Mouse (Mus musculus) gastrocnemius, postnatal 36 days (tissue): Measurements from ENCODE around the gene Atp5g1. TPM values are rescaled to one million over a fixed set of nuclear protein-coding genes. Genes with fewer than 3 reads are reported as not detected.

Experiments used
- DNase-seq, 2 experiments: peaks; one replicate each; pipeline ENCODE4 v3.0.0; 2022
- intact Hi-C: fragments of 180-260 bp; cut with DNase I; formaldehyde crosslinking; loops from one replicate; pipeline ENCODE4 v1.15.1; 2025
- total RNA-seq, 2 experiments: library from RNA; stranded (reverse); gene quantifications; 2 replicates each; pipeline ENCODE4 v1.2.3; 2021

Gene Atp5g1
- total RNA-seq, 2 experiments from 2014 or later = 1,399 to 1,465 TPM

GRCm38 (mm10) chr11:96074351-96075176 is 906 bp downstream of the Atp5g1 start:
- DNase-seq = no peak
- intact Hi-C loops = loop anchor here (5.0 kb wide), 1 partner anchor 37 kb away; no protein-coding TSS in a partner anchor

GRCm38 (mm10) chr11:96073295-96073993 is 2.0 kb downstream of the Atp5g1 start:
- intact Hi-C loops = no loop called here

GRCm38 (mm10) chr11:96071013-96071412 is 4.5 kb downstream of the Atp5g1 start:
- intact Hi-C loops = no loop called here
- DNase-seq = no peak

More at GRCm38 (mm10) chr11:96073295-96073993, 2.0 kb downstream of the Atp5g1 start:
- DNase-seq = no peak

GRCm38 (mm10) chr11:96070353-96070752 is 5.1 kb downstream of the Atp5g1 start:
- intact Hi-C loops = no loop called here
- DNase-seq = no peak

- intact Hi-C loops = no loop called here
- DNase-seq = no peak
These were observed 7.2 kb downstream of the Atp5g1 start for GRCm38 (mm10) chr11:96068231-96068630.

- DNase-seq = peak; percentile 95 to 98
- intact Hi-C loops = no loop called here
These were observed 10.1 kb downstream of the Atp5g1 start, which contains the start of gene Ube2z for GRCm38 (mm10) chr11:96065215-96065911. Gene Ube2z (minus strand): TSS chr11:96065388.

GRCm38 (mm10) chr11:96064521-96065214 is 10.8 kb downstream of the Atp5g1 start:
- intact Hi-C loops = no loop called here

GRCm38 (mm10) chr11:96058309-96058708 is 17.2 kb downstream of the Atp5g1 start:
- DNase-seq = no peak
- intact Hi-C loops = no loop called here

More at GRCm38 (mm10) chr11:96064521-96065214, 10.8 kb downstream of the Atp5g1 start:
- DNase-seq = no peak

- DNase-seq = no peak
- intact Hi-C loops = no loop called here
These were observed 24.6 kb downstream of the Atp5g1 start for GRCm38 (mm10) chr11:96050854-96051253.

GRCm38 (mm10) chr11:96049939-96050338 is 25.5 kb downstream of the Atp5g1 start:
- DNase-seq = no peak
- intact Hi-C loops = no loop called here

GRCm38 (mm10) chr11:96047469-96048373 is 27.7 kb downstream of the Atp5g1 start:
- DNase-seq = no peak
- intact Hi-C loops = no loop called here

GRCm38 (mm10) chr11:96046793-96047192 is 28.7 kb downstream of the Atp5g1 start:
- intact Hi-C loops = no loop called here

GRCm38 (mm10) chr11:96046028-96046427 is 29.4 kb downstream of the Atp5g1 start:
- intact Hi-C loops = no loop called here
- no peak for DNase-seq

More at GRCm38 (mm10) chr11:96046793-96047192, 28.7 kb downstream of the Atp5g1 start:
- DNase-seq = no peak

- intact Hi-C loops = no loop called here
- no peak for DNase-seq
These were observed 30.5 kb downstream of the Atp5g1 start for GRCm38 (mm10) chr11:96044803-96045567.

- no peak for DNase-seq
- intact Hi-C loops = loop anchor here (5.0 kb wide), 1 partner anchor 39 kb away; the partner anchor contains the start of gene Atp5g1
These were observed 36.9 kb downstream of the Atp5g1 start for GRCm38 (mm10) chr11:96038560-96038959.

GRCm38 (mm10) chr11:96037499-96037898 is 38.0 kb downstream of the Atp5g1 start:
- intact Hi-C loops = loop anchor here (5.0 kb wide), 1 partner anchor 40 kb away; the partner anchor contains the start of gene Atp5g1
- no peak for DNase-seq

GRCm38 (mm10) chr11:96035133-96035532 is 40.3 kb downstream of the Atp5g1 start:
- DNase-seq = no peak
- intact Hi-C loops = loop anchor here (5.0 kb wide), 1 partner anchor 42 kb away; the partner anchor contains the start of gene Atp5g1

- intact Hi-C loops = loop anchor here (5.0 kb wide), 1 partner anchor 43 kb away; the partner anchor contains the start of gene Atp5g1
These were observed 40.8 kb downstream of the Atp5g1 start, which contains the start of gene Snf8 for GRCm38 (mm10) chr11:96034596-96035052. Gene Snf8 (plus strand): TSS chr11:96034885.

More at GRCm38 (mm10) chr11:96034596-96035052, 40.8 kb downstream of the Atp5g1 start, which contains the start of gene Snf8:
- DNase-seq = peak; percentile 90 to 93
